Mouse (Mus musculus) NIH3T3 (cell line): Measurements from ENCODE around the gene Jhy.

Experiments
- DNase-seq: peaks from one replicate; pipeline ENCODE4 v3.0.0-alpha.2; 2012; ENCODE audit warnings: low read depth

Gene Jhy

DNA sequence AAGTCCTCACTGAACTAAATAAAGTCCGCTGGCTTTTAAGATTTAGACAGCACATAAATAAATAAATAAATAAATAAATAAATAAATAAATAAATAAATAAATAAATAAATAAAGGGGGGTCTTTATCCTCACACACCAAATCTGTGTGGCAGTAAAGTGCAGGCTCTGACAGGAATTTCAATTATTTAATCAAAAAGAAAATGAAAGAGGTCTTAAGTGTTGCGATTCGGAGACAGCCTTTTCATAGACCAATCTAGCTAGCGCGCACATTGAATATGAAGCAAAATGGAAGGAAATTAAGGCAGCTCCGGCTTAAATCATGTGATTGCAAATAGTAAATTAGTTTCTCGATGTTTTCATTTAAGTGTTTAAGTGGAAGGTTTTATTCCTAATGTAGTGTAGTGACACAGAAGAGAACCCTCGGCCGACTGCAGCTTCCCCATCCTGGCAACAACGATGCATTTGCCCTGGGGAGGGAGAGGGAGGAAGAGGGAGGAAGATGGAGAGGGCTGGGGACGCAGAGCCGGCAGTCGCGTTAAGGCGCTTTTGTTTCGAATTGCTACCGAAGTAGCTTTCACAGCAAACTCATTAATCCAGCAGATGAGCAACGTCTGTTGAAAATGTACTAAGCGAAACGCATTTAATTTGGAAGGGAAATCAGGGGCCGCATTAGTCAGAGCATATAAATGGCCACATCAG, 105.3 kb downstream of the Jhy start:
- no peak for DNase-seq

DNA sequence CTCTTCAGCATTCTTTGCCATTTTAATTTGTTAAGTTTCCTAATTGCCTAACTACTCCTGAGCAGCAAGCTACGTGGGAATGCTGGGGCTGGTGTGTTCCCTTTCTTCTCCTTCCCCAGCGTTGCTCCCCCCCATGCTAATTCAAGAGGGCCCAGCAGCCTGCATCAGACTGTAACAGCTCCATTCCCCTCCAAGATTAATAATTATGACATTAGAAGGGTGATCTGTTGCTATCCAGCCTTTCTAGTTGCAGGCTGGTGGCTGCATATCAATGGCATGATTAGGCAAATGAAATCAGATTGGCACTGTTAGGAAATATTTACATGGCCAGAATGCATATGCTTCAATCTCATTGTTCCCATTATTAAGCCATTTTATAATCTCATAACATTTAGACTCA, 112.4 kb downstream of the Jhy start:
- no peak for DNase-seq
